Mouse (Mus musculus) erythroblast, embryonic 14.5 days (primary cell): ENCODE data around the gene Ccr7.

ENCODE experiments used
- GATA1 ChIP-seq: IDR thresholded peaks from 2 replicates; pipeline ENCODE4 v1.6.1; 2012; ENCODE audit warnings: low read length, inconsistent platforms, mixed read lengths
- TAL1 ChIP-seq: IDR thresholded peaks from 3 replicates; pipeline ENCODE4 v1.6.1; 2012; ENCODE audit warnings: low read length, inconsistent platforms, mixed read lengths

- no peak for TF ChIP-seq TAL1
- no peak for TF ChIP-seq GATA1
Measured at GRCm38 (mm10) chr11:99170547-99171267, 15.8 kb upstream of the Ccr7 start.
